Mouse (Mus musculus) urinary bladder, adult 18-20 months (tissue): ENCODE results near the gene Sh3gl3.

Experiments
- DNase-seq, 2 experiments: peaks; one replicate each; pipeline ENCODE4 v3.0.0; 2022; ENCODE audit warnings: low spot score in 2 of 2, mixed read lengths in 2 of 2

Sh3gl3 gene

GRCm38 (mm10) chr7:82287242-82287641, 113.6 kb downstream of the Sh3gl3 start:
- DNase-seq, result no peak

GRCm38 (mm10) chr7:82293441-82293840, 119.8 kb downstream of the Sh3gl3 start:
- DNase-seq, result no peak

DNA sequence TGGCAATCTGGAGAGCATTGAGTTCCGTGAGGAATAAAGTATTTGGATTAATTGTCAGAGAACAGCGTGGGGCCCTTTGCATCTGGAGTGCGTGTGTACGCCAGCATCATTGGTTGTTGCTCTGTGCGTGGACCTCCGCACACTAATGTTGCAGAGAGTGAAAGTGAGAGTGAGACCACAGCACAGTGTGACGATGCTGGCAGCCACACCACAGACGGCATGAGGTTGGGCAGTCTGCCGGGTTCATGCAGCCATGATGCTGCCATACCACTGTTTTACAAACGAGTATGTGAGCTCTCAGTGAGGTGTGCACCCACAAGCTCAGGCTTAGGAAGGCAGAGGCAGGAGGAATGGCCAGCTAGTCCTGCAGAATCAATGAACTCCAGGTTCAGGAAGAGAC, 120.4 kb downstream of the Sh3gl3 start:
- DNase-seq, result no peak

DNA sequence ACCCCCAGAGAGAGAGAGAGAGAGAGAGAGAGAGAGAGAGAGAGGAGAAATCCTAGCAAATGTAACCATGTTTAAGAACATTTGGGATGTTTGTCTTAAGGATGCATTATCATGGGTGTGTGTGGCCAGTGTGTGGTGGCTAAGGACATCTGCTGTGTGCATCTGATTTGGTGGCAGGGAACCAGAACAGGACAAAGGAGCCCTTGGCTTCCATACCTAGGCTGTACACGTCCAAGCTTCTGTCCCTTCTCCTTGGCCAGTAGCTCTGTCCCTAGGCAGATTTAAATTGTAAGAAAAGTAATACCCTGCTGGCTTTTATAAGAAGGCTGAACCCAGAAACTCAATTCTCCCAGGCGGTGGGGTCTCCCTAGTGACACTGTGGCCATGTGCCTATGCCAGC, 121.0 kb downstream of the Sh3gl3 start:
- no peak for DNase-seq

- DNase-seq, result no peak
These were observed 134.8 kb downstream of the Sh3gl3 start for GRCm38 (mm10) chr7:82308398-82308797.

DNA sequence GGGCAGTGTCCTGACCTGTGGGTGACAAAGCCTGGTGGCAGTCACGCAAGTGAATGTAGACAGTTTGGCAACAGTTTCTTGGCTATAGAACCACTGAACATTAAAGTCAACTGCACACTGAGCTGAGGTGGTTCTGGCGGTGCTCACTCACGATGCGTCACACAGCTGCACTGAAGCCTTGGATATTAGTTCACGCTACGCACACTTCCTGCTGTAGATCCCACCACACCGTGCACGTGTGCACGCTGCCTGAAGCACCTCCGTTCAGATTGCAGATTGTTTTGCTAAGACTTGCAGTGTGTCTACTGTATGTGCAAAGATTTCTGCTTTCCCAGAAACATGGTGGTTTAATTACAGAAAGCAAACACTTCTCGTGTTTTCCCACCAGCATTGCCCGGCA, 144.9 kb downstream of the Sh3gl3 start:
- DNase-seq, result no peak

DNA sequence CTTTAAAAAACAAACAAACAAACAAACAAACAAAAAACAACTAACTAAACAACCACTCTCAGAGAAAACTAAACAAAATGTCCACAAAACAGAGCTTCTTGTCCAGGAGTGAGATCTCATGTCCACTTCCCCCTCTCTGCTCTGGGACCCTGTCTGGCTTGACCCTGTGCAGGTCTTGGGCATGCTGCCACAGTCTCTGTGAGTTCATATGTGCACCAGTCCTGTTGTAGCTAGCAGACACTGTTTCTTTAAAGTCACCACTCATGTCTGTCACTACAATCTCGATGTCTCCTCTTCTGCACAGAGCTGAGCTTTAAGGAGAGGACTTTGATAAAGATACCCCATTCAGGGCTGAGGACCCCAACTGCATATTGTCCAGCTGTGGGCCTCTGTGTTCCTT, 153.0 kb downstream of the Sh3gl3 start:
- no peak for DNase-seq

- DNase-seq, result no peak
These were observed 153.6 kb downstream of the Sh3gl3 start for GRCm38 (mm10) chr7:82327201-82327600.

DNA sequence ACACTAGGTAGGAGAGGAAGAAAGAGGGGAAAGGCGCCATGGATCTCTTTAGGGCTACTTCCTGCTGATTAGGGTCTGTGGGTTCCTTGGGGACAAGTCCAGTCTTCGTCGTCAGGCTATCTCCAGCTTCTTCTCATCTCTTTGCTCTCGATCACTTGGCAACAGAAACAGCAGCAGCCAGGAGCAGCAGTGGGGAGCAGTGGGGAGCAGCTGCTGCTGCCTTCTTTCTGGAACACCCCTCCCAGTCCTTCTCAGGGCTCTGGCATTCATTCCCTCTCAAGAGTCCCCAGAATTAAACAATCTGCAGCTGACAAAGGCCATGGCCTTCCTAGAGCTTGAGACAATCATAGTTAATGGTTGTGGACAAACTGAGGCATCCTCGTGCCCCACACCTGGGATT, 154.2 kb downstream of the Sh3gl3 start:
- no peak for DNase-seq

GRCm38 (mm10) chr7:82329831-82330230, 156.2 kb downstream of the Sh3gl3 start:
- DNase-seq, result no peak

DNA sequence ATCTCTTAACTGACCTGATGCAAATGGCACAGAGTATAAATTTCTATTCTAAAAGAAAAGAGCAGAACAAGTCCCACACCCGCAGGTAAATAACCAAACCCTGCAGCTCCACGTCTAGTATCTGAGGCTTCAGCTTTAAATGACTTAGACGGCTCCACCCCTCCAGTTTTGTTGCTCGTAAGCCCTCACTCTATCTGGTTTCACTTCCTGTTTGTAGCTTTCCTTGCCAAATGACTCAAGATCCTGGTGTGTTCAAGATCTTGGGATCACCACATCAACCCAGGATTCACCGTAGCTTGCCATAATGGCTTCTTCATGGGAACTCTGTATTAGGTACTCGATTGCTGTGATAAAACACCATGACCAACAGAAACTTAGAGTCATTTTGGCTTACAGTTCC, 157.2 kb downstream of the Sh3gl3 start:
- no peak for DNase-seq

DNA sequence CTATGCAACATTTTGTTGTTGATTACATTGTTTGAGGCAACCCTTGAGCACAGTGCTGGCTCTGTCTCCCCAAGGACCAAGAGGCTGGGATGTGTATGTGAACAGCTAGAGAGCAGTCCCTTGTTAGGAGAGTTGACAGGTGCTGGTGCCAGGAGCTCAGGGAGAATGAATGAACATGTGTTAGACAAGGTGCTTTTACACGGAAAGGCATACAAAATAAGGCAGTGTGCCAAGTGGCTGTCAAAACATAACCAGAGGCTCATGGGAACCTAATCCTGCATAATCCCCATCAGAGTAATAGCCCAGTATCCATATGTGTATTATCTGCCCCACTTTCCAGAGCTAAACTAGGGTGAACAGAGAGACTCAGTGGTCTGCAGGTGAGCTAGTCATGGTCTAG, 160.4 kb downstream of the Sh3gl3 start:
- DNase-seq, result no peak

- peak; percentile 10 to 11 for DNase-seq
These were observed 161.8 kb downstream of the Sh3gl3 start, which contains the start of gene Adamtsl3 for GRCm38 (mm10) chr7:82335211-82336121. TSS of gene Adamtsl3 (plus strand) at chr7:82335694.

DNA sequence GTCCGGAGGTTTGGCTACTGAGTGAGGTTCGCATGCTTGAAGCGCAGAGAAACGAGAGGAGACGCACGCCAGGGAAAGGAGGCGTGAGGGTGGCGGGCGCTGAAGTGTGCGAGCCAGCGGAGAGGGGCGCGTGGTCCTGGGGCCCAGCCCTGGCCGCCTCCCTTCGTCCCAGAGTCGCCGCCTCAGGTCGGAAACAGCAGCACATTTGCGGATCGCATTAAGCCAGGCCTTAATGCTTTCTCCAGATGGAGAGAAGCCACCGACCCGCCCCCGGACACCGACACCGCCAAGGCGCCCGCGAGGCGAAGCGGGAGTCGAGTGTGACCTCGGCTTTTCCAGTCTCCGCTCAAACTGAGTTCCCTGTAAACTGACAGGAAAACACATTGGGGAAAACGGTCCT, 162.5 kb downstream of the Sh3gl3 start:
- DNase-seq, result peak; percentile 20 to 68

DNA sequence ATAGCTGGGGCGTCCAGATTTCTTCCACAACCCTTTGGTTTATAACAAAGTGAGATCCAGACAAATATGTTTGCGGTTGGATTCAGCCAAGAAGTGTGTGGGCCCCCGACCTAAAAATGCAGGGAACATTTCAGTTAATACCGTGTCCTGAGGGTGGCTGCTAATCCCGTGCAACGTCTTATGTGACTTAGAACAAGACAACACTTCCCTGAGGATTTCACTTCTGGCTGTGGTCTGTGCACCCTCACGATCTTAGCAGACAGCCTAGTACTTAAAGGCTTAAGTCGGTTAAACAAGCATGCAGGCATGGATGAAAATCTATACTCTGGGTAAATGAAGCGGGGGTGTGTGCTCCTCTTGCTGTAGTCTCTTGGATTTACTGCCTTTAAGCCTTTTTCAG, 164.5 kb downstream of the Sh3gl3 start:
- DNase-seq, result no peak

GRCm38 (mm10) chr7:82338532-82338931, 164.9 kb downstream of the Sh3gl3 start:
- DNase-seq, result no peak

DNA sequence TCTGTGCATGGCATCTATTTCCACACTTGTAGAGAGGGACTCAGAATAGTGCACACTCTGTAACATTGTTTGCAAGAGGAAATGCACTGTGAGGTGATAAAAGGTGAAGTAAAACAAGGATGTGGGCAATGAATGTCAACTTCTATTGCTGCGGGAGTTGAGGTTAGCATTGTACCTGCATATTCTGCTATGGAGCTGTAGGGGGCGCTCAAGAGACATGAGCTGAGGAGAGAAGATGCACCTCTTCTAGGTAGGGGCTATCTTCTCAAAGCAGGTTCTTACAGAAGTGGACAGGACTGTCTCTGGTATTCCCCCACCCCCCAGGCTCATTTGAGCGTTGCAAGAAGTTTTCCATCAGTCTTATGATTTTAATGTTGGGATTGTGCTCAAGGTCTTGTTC, 165.6 kb downstream of the Sh3gl3 start:
- no peak for DNase-seq

- DNase-seq, result no peak
These were observed 167.8 kb downstream of the Sh3gl3 start for GRCm38 (mm10) chr7:82341476-82341875.

- DNase-seq, result no peak
These were observed 173.1 kb downstream of the Sh3gl3 start for GRCm38 (mm10) chr7:82346706-82347105.

DNA sequence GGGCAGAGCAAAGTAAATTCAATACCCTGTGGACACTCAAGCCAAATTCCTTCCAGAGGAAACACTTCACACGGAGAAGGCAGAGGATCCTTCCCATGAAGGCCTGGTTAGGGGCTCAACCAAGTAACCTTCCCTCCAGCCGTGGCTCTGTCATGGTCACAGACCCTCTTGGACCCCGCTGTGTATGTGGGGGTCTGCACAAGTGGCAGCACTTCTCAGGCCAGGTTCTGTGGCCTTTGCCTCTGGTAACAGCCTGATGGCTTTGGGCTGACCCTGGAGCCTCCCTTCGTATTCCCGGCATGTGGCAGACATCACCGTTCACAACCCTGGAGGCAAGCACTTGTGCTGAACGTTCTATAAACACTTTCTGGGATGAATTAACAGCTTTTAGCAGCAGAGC, 176.2 kb downstream of the Sh3gl3 start:
- no peak for DNase-seq

GRCm38 (mm10) chr7:82350421-82350820, 176.8 kb downstream of the Sh3gl3 start:
- peak in 1 of 2 experiments; percentile 41 for DNase-seq
